Mouse (Mus musculus) neural tube, embryonic 13.5 days (tissue): ENCODE measurements around the gene Uts2r. TPM values are rescaled to one million over a fixed set of nuclear protein-coding genes. Genes with fewer than 3 reads are reported as not detected.

Experiments used
- ATAC-seq: fragments of 200-750 bp; cut with Nextera tagmentation; 2 replicates; pipeline ENCODE4 v1.8.0; 2017; ENCODE audit warnings: low read depth, mild to moderate bottlenecking, moderate TSS enrichment, moderate library complexity
- H3K27ac ChIP-seq: fragments of 300-500 bp; sonication (generic); replicated peaks from 2 replicates; pipeline ENCODE4 v1.5.1; 2015; ENCODE audit warnings: moderate library complexity, mild to moderate bottlenecking, inconsistent platforms
- H3K27me3 ChIP-seq: fragments of 300-500 bp; sonication (generic); 2 replicates; pipeline ENCODE4 v1.6.1; 2015; ENCODE audit warnings: mild to moderate bottlenecking, inconsistent platforms
- H3K36me3 ChIP-seq: fragments of 300-500 bp; sonication (generic); 2 replicates; pipeline ENCODE4 v1.6.1; 2015; ENCODE audit warnings: mild to moderate bottlenecking, inconsistent platforms
- H3K4me1 ChIP-seq: fragments of 300-500 bp; sonication (generic); replicated peaks from 2 replicates; pipeline ENCODE4 v1.6.1; 2015; ENCODE audit warnings: inconsistent platforms
- H3K4me2 ChIP-seq: fragments of 300-500 bp; sonication (generic); 2 replicates; pipeline ENCODE4 v1.6.1; 2015; ENCODE audit warnings: inconsistent platforms, mild to moderate bottlenecking, moderate library complexity
- H3K4me3 ChIP-seq: fragments of 300-500 bp; sonication (generic); 2 replicates; pipeline ENCODE4 v1.5.1; 2015; ENCODE audit warnings: mild to moderate bottlenecking, inconsistent platforms
- H3K9ac ChIP-seq: fragments of 300-500 bp; sonication (generic); 2 replicates; pipeline ENCODE4 v1.6.1; 2015; ENCODE audit warnings: moderate library complexity, mild to moderate bottlenecking, inconsistent platforms
- H3K9me3 ChIP-seq: fragments of 300-500 bp; sonication (generic); 2 replicates; pipeline ENCODE4 v1.6.1; 2016; ENCODE audit warnings: inconsistent platforms
- WGBS: fragments of 180-500 bp; shearing (Covaris S2); methylation state at CpG from one replicate; pipeline ENCODE4 v1.1.7; 2015; 5-methylcytosine and 5-hydroxymethylcytosine counted together
- polyA plus RNA-seq: library from polyadenylated mRNA; unstranded; fragments of >200 nt; fragmentation: Nextera tagmentation; extraction: Ambion mirVana; gene quantifications from 2 replicates; pipeline ENCODE4 v1.2.1, GENCODE M21; 2015

Uts2r gene
- 0.47 and 0.56 TPM in 2 replicates for polyA plus RNA-seq

DNA sequence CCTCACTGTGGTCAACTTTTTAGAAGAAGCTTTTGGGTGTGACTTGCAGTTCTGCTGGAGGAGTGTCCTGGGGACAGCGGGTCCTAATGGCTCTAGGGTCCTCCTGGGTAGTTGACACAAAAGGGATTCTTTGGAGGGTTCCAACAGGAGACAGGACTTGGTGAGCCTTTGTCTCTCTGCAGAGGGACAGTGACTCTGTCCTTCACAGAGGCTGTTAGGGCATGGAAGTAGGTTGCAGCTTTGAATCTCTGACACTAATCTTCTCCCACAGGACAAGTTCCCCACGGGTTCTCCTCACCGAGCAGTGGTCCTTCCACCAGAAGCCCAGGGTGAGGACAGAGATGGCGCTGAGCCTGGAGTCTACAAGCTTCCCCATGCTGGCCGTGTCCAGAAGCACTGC, at the start of gene Uts2r:
Gene Uts2r, plus strand, starts transcription at position 301 of the 400 bp plus-strand sequence.
- 90% methylated on average over 5 of the region's 5 CpGs for WGBS

DNA sequence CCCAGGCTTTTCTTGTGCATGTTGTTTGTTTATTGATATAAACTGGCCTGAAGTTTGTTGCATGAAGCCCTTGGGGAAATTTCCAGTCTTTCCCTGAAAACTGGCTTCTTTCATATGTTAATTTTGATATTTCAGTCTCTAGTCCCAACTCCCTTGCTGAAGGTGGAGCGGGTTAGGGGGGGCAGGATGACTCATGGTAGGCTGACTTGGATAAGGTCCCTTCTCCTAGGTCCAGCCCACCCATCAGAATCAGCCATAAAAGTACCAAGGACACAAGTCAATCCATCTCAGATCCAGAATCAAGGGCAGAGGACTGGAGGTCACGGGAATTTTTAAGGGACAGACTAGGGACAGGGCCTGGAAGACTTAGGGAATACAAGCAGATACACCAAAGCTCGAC, 49.0 kb upstream of the Uts2r start:
- Histone ChIP-seq H3K4me2 (no peak overlapping the region), H3K36me3 (no peaks in the 10 kb centered on the region), H3K4me3 (no peak overlapping the region), H3K27ac (no peak overlapping the region), H3K27me3 (no peaks in the 10 kb centered on the region), H3K9ac (no peak overlapping the region), H3K9me3 (no peaks in the 10 kb centered on the region), H3K4me1 (no peaks in the 10 kb centered on the region)
- 86% methylated on average over 3 of the region's 3 CpGs for WGBS
- ATAC-seq: no peak

More for the DNA sequence above, at the start of gene Uts2r:
- H3K9me3 ChIP-seq: no peaks in the 10 kb centered on the region
- H3K9ac ChIP-seq: no peak within 1 kb of the TSS
- no peak within 1 kb of the TSS for H3K27ac ChIP-seq
- no peak within 1 kb of the TSS for H3K4me3 ChIP-seq
- ATAC-seq: no peak
- H3K4me1 ChIP-seq: peaks cover 11% of the 10 kb centered on the region
- peaks cover 39% of the 10 kb centered on the region for H3K27me3 ChIP-seq
- no peak within 1 kb of the TSS for H3K4me2 ChIP-seq
- H3K36me3 ChIP-seq: no peaks in the 10 kb centered on the region

DNA sequence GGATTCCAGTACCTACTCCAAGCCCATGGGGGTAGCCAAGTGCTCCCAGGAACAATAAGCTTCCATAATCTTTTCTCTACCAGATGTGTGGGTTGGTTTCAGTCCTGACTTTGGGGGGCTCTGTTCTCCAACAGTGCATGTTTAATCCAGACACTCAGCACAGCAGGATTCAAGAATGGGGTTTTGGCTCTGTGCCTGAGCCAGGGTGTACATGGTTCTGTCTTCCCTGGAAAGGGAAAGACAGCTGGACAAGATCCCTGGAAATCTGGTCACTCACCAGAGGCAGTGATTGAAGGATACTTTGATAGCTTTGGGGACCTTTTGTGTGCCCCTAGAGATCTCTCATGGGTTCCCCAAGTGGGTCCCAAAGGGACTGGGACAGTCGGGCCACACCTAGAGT, 48.5 kb upstream of the Uts2r start:
- H3K27ac ChIP-seq: no peak overlapping the region
- H3K4me2 ChIP-seq: no peak overlapping the region
- H3K4me1 ChIP-seq: no peaks in the 10 kb centered on the region
- no peaks in the 10 kb centered on the region for H3K9me3 ChIP-seq
- ATAC-seq: no peak
- no peaks in the 10 kb centered on the region for H3K27me3 ChIP-seq
- WGBS: 74% methylated on average over 1 of the region's 1 CpGs
- no peak overlapping the region for H3K4me3 ChIP-seq
- H3K36me3 ChIP-seq: no peaks in the 10 kb centered on the region
- no peak overlapping the region for H3K9ac ChIP-seq

DNA sequence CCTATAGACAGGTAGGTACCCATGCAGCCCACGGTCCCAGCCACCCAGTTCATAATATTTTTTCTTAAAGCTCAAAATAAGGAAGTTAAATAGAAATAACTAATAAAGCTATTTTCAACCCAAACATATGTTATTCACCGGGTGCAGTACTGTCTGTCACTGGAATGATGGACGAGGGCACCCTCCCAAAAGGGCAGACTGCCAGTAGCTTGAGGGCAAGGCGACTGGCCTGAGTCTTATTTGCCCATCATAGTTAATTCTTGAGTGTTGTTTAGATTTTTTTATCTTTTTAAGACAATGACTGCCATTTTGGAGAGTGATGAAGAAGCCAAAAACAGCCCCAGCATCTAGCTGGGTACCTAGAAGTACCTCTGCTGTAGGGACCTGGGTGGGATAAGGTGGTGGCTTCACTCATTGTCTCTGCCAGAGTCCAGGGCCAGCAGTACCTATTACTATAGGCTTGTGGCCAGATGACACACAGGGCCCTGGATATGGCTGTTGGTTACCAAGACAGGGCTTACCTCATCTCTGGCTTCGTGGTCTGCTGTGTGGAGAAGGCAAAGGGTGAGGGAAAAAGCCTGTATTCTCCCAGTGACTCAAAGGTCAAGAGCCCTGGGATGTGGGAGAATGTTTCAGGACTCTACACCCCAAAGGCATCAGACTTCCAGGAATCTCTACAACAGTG, 47.8 kb upstream of the Uts2r start:
- ATAC-seq: no peak

DNA sequence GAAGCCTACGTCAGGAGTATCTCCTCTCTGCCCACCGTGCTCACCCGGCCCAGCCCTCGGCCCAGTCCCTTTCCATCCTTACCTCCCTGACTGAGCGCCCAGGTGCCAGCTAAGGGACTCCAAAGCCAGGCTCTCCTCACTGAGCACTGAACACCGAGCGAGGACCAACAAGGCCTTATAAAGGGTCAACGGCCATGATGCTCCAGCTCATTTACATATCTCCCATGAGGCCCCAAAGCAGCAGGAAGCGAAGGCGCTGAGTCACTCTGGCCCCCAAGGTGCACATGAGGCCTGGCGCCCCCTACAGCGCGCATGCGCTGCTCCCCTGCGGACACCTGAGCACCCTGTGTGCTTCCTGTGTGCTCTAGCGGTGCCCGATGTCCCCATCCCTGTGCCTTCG, 42.0 kb upstream of the Uts2r start:
- Histone ChIP-seq H3K4me2 (no peak overlapping the region), H3K4me3 (no peak overlapping the region), H3K36me3 (no peaks in the 10 kb centered on the region), H3K9ac (no peak overlapping the region), H3K4me1 (no peaks in the 10 kb centered on the region), H3K27ac (no peak overlapping the region), H3K27me3 (no peaks in the 10 kb centered on the region), H3K9me3 (no peaks in the 10 kb centered on the region)
- WGBS: 91% methylated on average over 18 of the region's 18 CpGs
- ATAC-seq: no peak

More for the DNA sequence above, 47.8 kb upstream of the Uts2r start:
- no peak overlapping the region for H3K4me3 ChIP-seq
- H3K9ac ChIP-seq: no peak overlapping the region
- 79% methylated on average over 5 of the region's 5 CpGs for WGBS
- H3K27ac ChIP-seq: no peak overlapping the region
- no peaks in the 10 kb centered on the region for H3K36me3 ChIP-seq
- H3K9me3 ChIP-seq: no peaks in the 10 kb centered on the region
- no peak overlapping the region for H3K4me2 ChIP-seq
- H3K27me3 ChIP-seq: no peaks in the 10 kb centered on the region
- H3K4me1 ChIP-seq: no peaks in the 10 kb centered on the region

DNA sequence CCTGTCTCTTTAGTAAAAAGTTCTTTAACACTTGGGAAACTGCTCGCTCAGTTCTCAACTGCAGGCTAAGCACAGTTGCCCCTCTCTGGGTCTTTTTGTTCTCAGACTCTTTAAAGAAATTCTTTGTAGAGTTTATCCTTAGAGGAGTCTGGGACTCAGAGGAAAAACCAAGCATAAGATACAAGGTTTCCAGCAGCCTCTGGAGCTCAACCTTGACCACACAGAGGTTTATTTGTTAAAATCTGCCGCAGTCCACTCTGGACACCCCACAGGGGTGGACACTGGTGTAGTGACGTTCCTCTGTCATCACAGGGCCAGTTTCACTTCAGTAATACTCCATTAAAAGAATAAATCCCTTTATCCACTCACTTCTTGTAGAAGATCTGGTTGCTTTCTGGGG, 41.5 kb upstream of the Uts2r start, which contains the start of gene Tex19.2:
Gene Tex19.2, minus strand, starts transcription at position 101 of the 400 bp plus-strand sequence.
- no peaks in the 10 kb centered on the region for H3K27me3 ChIP-seq
- no peak within 1 kb of the TSS for H3K4me3 ChIP-seq
- H3K4me2 ChIP-seq: no peak within 1 kb of the TSS
- WGBS: 75% methylated on average over 3 of the region's 3 CpGs
- H3K9ac ChIP-seq: no peak within 1 kb of the TSS
- no peaks in the 10 kb centered on the region for H3K4me1 ChIP-seq
- H3K27ac ChIP-seq: no peak within 1 kb of the TSS
- no peak for ATAC-seq
- no peaks in the 10 kb centered on the region for H3K36me3 ChIP-seq
- no peaks in the 10 kb centered on the region for H3K9me3 ChIP-seq

DNA sequence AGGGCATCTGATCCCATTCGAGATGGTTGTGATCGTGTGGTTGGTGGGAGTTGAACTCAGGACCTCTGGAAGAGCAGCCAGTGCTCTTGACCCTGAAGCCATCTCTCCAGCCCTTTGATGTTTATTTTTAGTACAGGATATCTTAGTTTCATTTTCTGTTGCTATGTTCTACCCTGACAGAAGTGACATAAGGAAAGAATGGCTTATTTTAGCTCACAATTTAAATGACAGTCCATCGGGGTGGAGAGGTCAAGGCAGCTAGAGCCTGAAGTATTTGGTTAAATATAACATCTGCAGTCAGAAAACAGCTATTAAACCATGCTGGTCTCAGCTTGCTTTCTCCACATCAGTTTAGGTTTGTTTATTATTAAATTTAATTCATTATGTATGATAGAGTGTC, 38.9 kb upstream of the Uts2r start:
- no peaks in the 10 kb centered on the region for H3K9me3 ChIP-seq
- WGBS: 77% methylated on average over 3 of the region's 3 CpGs
- ATAC-seq: no peak
- no peaks in the 10 kb centered on the region for H3K4me1 ChIP-seq
- no peak overlapping the region for H3K27ac ChIP-seq
- no peak overlapping the region for H3K9ac ChIP-seq
- H3K4me2 ChIP-seq: no peak overlapping the region
- H3K27me3 ChIP-seq: no peaks in the 10 kb centered on the region
- no peak overlapping the region for H3K4me3 ChIP-seq
- no peaks in the 10 kb centered on the region for H3K36me3 ChIP-seq

DNA sequence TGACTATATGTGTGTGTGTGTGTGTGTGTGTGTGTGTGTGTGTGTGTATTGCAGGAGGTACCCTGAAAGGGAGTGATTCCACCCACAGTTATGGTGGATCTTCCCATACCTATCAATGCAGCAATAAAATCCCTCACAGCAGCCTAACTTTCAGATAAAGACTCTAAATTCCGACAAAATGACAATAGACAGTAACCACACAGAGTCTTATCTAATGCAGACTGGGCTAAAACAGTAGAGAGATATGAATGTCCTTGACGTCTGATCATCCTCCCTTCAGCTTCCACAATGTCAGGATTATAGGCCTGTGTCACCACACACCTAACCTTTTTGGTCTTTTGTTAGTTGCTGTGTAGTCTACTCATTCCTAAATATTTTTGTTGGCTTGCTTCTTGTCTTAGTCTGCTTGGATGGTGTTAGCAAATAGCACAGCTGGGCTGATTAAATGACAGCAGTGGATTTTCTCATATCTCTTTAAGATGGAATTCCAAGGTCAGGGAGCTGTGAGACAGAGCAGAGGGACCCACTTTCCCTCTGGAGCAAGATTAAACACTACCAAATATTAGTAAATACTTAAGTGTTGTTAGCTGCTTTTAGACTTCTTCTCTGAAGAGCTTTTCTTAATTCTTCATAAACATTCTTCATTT, 37.9 kb upstream of the Uts2r start:
- WGBS: 77% methylated on average over 2 of the region's 2 CpGs
- no peak overlapping the region for H3K4me3 ChIP-seq
- H3K36me3 ChIP-seq: no peaks in the 10 kb centered on the region
- H3K27ac ChIP-seq: no peak overlapping the region
- H3K27me3 ChIP-seq: no peaks in the 10 kb centered on the region
- ATAC-seq: no peak
- H3K4me2 ChIP-seq: no peak overlapping the region
- no peaks in the 10 kb centered on the region for H3K4me1 ChIP-seq
- no peak overlapping the region for H3K9ac ChIP-seq
- H3K9me3 ChIP-seq: no peaks in the 10 kb centered on the region

DNA sequence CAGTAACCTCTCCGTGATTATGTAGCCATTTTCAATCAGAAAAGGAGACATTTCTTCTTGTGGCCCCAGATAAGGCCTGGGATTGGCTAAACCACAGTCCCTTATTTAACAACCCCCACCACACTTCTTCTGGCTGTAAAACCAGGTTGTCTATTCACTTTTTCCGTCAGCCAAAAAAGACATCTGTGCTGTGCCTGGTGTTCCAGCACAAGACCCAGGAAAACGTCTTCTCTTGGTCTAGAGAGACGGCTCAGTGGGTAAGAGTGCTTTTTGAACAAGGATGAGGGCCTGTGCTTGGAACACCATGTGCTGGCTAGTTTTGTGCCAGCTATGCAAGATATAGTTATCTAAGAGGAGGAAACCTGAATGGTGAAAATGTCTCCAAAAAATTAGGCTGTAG, 36.6 kb upstream of the Uts2r start:
- no peaks in the 10 kb centered on the region for H3K4me1 ChIP-seq
- no peaks in the 10 kb centered on the region for H3K27me3 ChIP-seq
- H3K4me2 ChIP-seq: no peak overlapping the region
- no peak overlapping the region for H3K9ac ChIP-seq
- H3K27ac ChIP-seq: no peak overlapping the region
- ATAC-seq: no peak
- H3K4me3 ChIP-seq: no peak overlapping the region
- no peaks in the 10 kb centered on the region for H3K9me3 ChIP-seq
- H3K36me3 ChIP-seq: no peaks in the 10 kb centered on the region
- WGBS: 87% methylated on average over 4 of the region's 4 CpGs

DNA sequence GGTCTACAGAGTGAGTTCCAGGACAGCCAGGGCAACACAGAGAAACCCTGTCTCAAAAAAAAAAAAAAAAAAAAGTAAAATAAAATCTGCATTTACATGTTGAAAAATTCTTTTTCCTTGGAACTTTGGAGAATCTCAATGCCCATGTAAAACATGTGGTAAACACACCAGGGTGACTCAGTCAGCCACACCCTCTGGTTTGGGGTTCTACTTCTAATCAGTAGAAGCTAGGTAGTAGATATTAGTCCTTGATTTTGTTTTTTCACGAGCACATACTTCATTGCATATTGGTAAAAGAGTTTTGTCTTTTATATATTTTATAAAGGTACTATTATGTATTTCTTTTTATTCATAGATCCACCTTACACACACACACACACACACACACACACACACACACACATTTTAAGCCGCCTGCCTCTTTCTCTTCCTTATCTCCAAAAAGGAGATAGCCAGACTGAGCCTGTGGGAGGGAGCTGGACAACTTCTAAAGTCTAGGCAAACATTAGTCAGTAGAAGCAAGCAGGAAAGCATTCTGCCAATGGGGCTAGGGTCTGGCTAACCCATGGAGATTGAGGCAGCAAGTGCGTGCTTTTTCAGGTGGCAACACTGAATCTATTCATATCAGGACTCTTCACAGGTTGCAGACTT, 34.4 kb upstream of the Uts2r start:
- Histone ChIP-seq H3K27ac (no peak overlapping the region), H3K9me3 (no peaks in the 10 kb centered on the region), H3K4me2 (no peak overlapping the region), H3K36me3 (no peaks in the 10 kb centered on the region), H3K4me1 (no peaks in the 10 kb centered on the region), H3K4me3 (no peak overlapping the region), H3K9ac (no peak overlapping the region), H3K27me3 (no peaks in the 10 kb centered on the region)
- 95% methylated on average over 3 of the region's 3 CpGs for WGBS
- ATAC-seq: no peak

DNA sequence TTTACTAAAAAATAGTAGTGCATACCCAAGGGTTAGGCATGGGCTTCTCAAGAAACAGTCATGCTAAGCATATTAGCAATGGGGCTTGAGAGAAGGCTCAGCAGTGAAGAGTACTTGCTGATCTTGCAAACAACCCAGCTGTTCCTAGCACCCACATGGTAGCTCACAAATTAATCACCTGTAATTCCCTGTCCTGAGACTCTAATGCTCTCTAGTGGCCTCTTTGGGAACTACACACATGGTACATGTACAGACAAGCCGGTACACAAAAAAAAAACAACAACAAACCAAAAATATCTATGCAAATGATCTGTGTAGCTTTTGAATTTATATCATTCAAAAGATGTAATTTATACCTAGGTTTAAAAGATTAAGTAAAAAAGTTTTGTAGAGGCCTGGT, 33.7 kb upstream of the Uts2r start:
- no peak overlapping the region for H3K9ac ChIP-seq
- H3K27me3 ChIP-seq: no peaks in the 10 kb centered on the region
- H3K36me3 ChIP-seq: no peaks in the 10 kb centered on the region
- H3K4me3 ChIP-seq: no peak overlapping the region
- ATAC-seq: no peak
- no peaks in the 10 kb centered on the region for H3K4me1 ChIP-seq
- H3K4me2 ChIP-seq: no peak overlapping the region
- H3K9me3 ChIP-seq: no peaks in the 10 kb centered on the region
- H3K27ac ChIP-seq: no peak overlapping the region
- 78% methylated on average over 1 of the region's 1 CpGs for WGBS

DNA sequence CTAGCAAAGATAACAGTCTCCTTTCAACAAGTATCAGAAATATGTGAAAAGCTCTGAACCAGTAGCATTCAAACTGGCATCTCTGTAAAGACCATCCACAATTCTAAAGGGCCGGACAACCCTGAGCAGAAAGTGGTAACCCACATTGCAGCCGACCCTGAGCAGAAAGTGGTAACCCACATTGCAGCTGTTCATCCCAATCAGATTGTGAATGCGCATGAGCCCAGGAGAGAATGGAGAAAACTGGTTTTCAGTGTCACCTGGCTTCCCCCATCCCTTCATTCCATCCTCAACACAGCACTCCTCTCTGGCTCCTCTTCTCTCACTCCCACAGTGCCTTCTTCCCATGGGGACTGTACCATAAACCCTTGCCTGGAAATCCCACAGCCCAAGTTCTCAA, 32.6 kb upstream of the Uts2r start:
- no peak for ATAC-seq
- Histone ChIP-seq H3K27ac (no peak overlapping the region), H3K27me3 (no peaks in the 10 kb centered on the region), H3K36me3 (no peaks in the 10 kb centered on the region), H3K9me3 (no peaks in the 10 kb centered on the region), H3K9ac (no peak overlapping the region), H3K4me2 (no peak overlapping the region), H3K4me1 (no peaks in the 10 kb centered on the region), H3K4me3 (no peak overlapping the region)
- WGBS: 87% methylated on average over 3 of the region's 3 CpGs
